In the genomic region with DNA sequence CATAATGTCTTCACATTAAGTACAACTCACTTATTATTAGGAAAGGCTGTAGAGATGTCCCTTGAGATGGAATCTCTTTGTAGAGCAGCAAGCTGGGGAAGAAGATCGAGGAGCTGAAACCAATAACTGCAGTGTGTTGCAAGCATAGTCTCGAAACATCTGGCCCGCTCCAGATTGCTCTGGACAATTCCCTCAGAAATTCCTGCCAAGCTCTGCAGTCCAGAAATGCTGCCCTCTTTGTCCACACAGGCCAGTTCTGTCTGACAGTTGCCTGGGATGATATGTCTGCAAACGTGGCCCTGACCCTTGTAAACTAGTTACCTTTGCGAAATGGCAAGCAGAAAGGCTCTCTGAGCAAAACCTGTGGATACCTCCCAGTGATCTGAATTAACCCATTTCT, we compare ENCODE assay signal across 14 mouse cellular contexts.
A peak's percentile ranks its signal among the peaks of the same experiment; 100 is the strongest.
DNase-seq lines count a peak whose midpoint lies in the region; ATAC-seq and TF ChIP-seq lines count a peak whose summit lies in the region.
"Had no signal": no experiment of that assay in that cellular context is flagged by ENCODE, and none has a peak within 500 bp of the region (broad histone marks: within the 10 kb centered on the region; RNA-seq: fewer than 3 reads in every experiment).

No protein-coding gene starts in this region.

- H3K36me3 ChIP-seq in liver, embryonic 16.5 days (ENCODE audit: control insufficient read depth, insufficient read depth) = no peaks in the 10 kb centered on the region
- no peaks in the 10 kb centered on the region for H3K36me3 ChIP-seq in liver, embryonic 12.5 days
- no peaks in the 10 kb centered on the region for H3K36me3 ChIP-seq in heart, embryonic 16.5 days (ENCODE audit: control insufficient read depth, insufficient read depth)
- H3K36me3 ChIP-seq: limb, embryonic 15.5 days; neural tube, embryonic 12.5 days had no signal

- H3K4me2 ChIP-seq in liver, embryonic 16.5 days (ENCODE audit: low read depth, low read length) = no peak overlapping the region
- no peak overlapping the region for H3K4me2 ChIP-seq in liver, embryonic 12.5 days
- H3K4me2 ChIP-seq in heart, embryonic 16.5 days (ENCODE audit: low read depth, low read length) = no peak overlapping the region
- H3K4me2 ChIP-seq: hindbrain, embryonic 14.5 days; limb, embryonic 15.5 days; neural tube, embryonic 12.5 days had no signal

- no peak overlapping the region for H3K9ac ChIP-seq in liver, embryonic 16.5 days (ENCODE audit: low read depth, low read length)
- no peak overlapping the region for H3K9ac ChIP-seq in liver, embryonic 12.5 days
- H3K9ac ChIP-seq in heart, embryonic 16.5 days (ENCODE audit: low read length) = no peak overlapping the region
- H3K9ac ChIP-seq: hindbrain, embryonic 14.5 days; limb, embryonic 15.5 days; neural tube, embryonic 12.5 days had no signal

- peak; percentile 43 for DNase-seq in gastrocnemius, adult 2 months
- DNase-seq in lung, postnatal 36 days = peak; percentile 45
- DNase-seq in thymus, postnatal 10 days (ENCODE audit: low spot score in 2 of 2) = no peak
- DNase-seq in cerebellum, postnatal 4 days (ENCODE audit: low spot score in 2 of 2) = no peak
- DNase-seq in cerebellum, postnatal 10 days = no peak
- DNase-seq: cerebellum, adult 9-10 months; thymus, adult 2 months had no signal

- H3K27ac ChIP-seq in liver, embryonic 16.5 days (ENCODE audit: low read length) = no peak overlapping the region
- H3K27ac ChIP-seq in liver, embryonic 12.5 days = no peak overlapping the region
- H3K27ac ChIP-seq in gastrocnemius, adult 2 months = no peak overlapping the region
- 0 out of 2 replicates have a peak overlapping the region, but pooled peaks have one; percentile 24 for H3K27ac ChIP-seq in heart, embryonic 16.5 days (ENCODE audit: low read length)
- H3K27ac ChIP-seq: hindbrain, embryonic 14.5 days; kidney, postnatal 0 days; limb, embryonic 15.5 days; neural tube, embryonic 12.5 days had no signal

- no peaks in the 10 kb centered on the region for H3K27me3 ChIP-seq in liver, embryonic 16.5 days (ENCODE audit: control insufficient read depth, insufficient read depth, low read depth, low read length)
- H3K27me3 ChIP-seq in liver, embryonic 12.5 days (replicated peaks) = no peaks in the 10 kb centered on the region
- H3K27me3 ChIP-seq in heart, embryonic 16.5 days (ENCODE audit: control insufficient read depth, insufficient read depth, low read length) = no peaks in the 10 kb centered on the region
- H3K27me3 ChIP-seq: limb, embryonic 15.5 days; neural tube, embryonic 12.5 days had no signal

- intact Hi-C loops in gastrocnemius, adult 2 months (cut with DNase I) = no loop called here

- 51% methylated on average over 5 of the region's 5 CpGs for WGBS in liver, embryonic 16.5 days (ENCODE audit: insufficient replicate concordance)
- WGBS in liver, embryonic 12.5 days (ENCODE audit: insufficient replicate concordance) = 58% methylated on average over 5 of the region's 5 CpGs
- WGBS in heart, embryonic 16.5 days = 53% methylated on average over 5 of the region's 5 CpGs

- H3K4me3 ChIP-seq in liver, embryonic 16.5 days (ENCODE audit: low read depth, low read length) = no peak overlapping the region
- H3K4me3 ChIP-seq in liver, embryonic 12.5 days = no peak overlapping the region
- H3K4me3 ChIP-seq in gastrocnemius, adult 2 months = no peak overlapping the region
- H3K4me3 ChIP-seq in heart, embryonic 16.5 days (ENCODE audit: low read length) = no peak overlapping the region
- H3K4me3 ChIP-seq: limb, embryonic 15.5 days; neural tube, embryonic 12.5 days had no signal

- no peaks in the 10 kb centered on the region; the same call in 1 of the 2 replicates for H3K4me1 ChIP-seq in liver, embryonic 16.5 days (ENCODE audit: control insufficient read depth, low read depth, low read length)
- H3K4me1 ChIP-seq in liver, embryonic 12.5 days = peaks cover 6% of the 10 kb centered on the region; the same call in 1 of the 2 replicates
- H3K4me1 ChIP-seq in heart, embryonic 16.5 days (ENCODE audit: control insufficient read depth, insufficient read depth, low read length) = peaks cover 17% of the 10 kb centered on the region

- ATAC-seq in liver, embryonic 16.5 days (ENCODE audit: low read depth) = peak; percentile 42; the same call in 1 of the 2 replicates
- ATAC-seq in liver, embryonic 12.5 days = no peak
- ATAC-seq in heart, embryonic 16.5 days (replicated peaks; ENCODE audit: extremely low read depth, insufficient read depth, low FRiP score) = no peak

- TF ChIP-seq CTCF in gastrocnemius, adult 2 months (IDR thresholded peaks at IDR 0.05) = no peak

- H3K9me3 ChIP-seq in liver, embryonic 16.5 days (replicated peaks; ENCODE audit: control insufficient read depth, low read length) = no peaks in the 10 kb centered on the region
- H3K9me3 ChIP-seq in liver, embryonic 12.5 days (replicated peaks) = no peaks in the 10 kb centered on the region
- no peaks in the 10 kb centered on the region for H3K9me3 ChIP-seq in heart, embryonic 16.5 days (replicated peaks; ENCODE audit: control insufficient read depth, low read length)
- H3K9me3 ChIP-seq: limb, embryonic 15.5 days; neural tube, embryonic 12.5 days had no signal

Comparison
In these comparisons a context has a peak if more than half of its experiments do, and no peak if none do; other contexts are left out.
1. DNase-seq: peak in gastrocnemius, adult 2 months (single experiment) and lung, postnatal 36 days (single experiment); none in thymus, postnatal 10 days (0 of 2), cerebellum, postnatal 4 days (0 of 2) and cerebellum, postnatal 10 days (0 of 2).